Mouse (Mus musculus): ENCODE measurements around the gene Prim2.

GRCm38 (mm10) chr1:33595936-33596335 is 73.7 kb downstream of the Prim2 start:
- TF ChIP-seq MAX (IDR thresholded peaks at IDR 0.05) (no peak), CTCF (IDR thresholded peaks at IDR 0.05; ENCODE audit: control insufficient read depth, insufficient read depth, insufficient read length) (no peak), MYOD1 (IDR thresholded peaks at IDR 0.05; ENCODE audit: control insufficient read depth, insufficient read length, low read depth) (no peak), USF1 (IDR thresholded peaks at IDR 0.05; ENCODE audit: low read depth) (no peak), MYOG (IDR thresholded peaks at IDR 0.05; ENCODE audit: control insufficient read depth, extremely low read depth, insufficient read length) (no peak), FOSL1 (IDR thresholded peaks at IDR 0.05; ENCODE audit: insufficient read depth, low read length, poor library complexity, severe bottlenecking) (no peak), CEBPB (IDR thresholded peaks at IDR 0.05; ENCODE audit: low read depth) (no peak)

All from C2C12 (cell line).